Mouse (Mus musculus): ENCODE results near the gene Cpne7.
"Not testable (repeated sequence)": the region's sequence is repeated elsewhere in the genome, so short reads cannot be mapped to it uniquely, and the experiment has no call there.

Cpne7 gene

GRCm38 (mm10) chr8:123117127-123117731 is at the start of gene Cpne7:
TSS of gene Cpne7 (plus strand) at chr8:123117374.
- DNase-seq: peak; percentile 51

GRCm38 (mm10) chr8:123071176-123071575 is 46.0 kb upstream of the Cpne7 start:
- no peak for DNase-seq

DNA sequence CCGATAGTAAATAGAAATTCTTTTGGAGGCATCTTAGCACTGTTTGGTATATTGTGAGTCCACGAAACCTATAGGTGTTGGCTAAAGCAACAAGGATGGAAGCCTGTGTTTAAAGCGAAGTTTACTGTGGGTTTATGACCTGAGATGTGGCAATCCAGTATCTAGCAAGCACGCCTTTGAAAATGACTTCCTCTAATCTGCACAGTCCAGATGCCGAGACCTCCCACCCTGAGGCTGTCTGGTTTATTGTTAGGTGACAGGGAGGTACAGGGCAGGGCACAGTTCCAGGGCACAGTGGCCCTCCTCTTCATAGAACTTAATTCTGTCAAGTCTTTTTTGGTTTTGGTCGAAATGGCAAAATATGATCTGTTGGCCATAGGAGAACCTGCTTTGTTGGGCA is 40.0 kb upstream of the Cpne7 start:
- DNase-seq: no peak

DNA sequence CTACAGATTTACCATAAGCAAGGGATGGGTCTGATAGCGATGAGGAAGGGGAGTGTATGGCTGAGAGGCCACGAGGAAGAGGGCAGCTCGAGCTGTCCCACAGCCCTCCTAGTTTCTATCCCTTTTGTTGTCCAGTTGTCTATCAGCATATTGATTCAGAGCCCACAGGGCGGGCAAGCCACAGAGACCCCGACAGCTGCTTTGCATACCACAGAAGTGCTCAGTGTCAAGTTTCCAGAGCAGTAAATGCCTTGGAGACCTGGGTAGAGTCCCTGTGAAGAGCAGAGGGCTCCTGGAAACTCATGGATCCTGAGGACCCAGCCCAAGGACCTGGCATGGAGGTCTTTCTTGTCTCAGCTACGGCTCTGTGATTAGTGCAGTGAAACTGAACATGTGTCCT is 34.2 kb upstream of the Cpne7 start:
- DNase-seq: no peak

DNA sequence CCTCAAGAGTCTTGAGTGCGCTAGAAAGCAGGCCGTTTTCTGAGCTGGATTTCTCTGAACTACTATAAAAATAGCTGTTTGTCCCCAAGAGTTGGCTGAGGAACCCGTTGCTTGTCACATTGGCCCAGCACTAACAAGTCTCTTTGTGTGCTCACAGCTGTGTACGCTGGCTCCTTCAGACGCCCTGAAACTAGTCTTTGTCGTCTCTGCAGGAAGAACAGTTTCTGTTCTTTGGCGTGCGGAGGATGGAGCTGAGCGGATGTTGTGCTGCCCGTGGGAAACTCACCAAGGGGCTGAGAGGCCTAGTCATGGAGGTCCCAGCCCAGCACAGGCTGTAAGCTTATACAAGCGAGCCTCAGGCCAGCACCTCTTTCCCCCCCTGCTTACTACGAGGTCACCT is 33.6 kb upstream of the Cpne7 start:
- DNase-seq: no peak

DNA sequence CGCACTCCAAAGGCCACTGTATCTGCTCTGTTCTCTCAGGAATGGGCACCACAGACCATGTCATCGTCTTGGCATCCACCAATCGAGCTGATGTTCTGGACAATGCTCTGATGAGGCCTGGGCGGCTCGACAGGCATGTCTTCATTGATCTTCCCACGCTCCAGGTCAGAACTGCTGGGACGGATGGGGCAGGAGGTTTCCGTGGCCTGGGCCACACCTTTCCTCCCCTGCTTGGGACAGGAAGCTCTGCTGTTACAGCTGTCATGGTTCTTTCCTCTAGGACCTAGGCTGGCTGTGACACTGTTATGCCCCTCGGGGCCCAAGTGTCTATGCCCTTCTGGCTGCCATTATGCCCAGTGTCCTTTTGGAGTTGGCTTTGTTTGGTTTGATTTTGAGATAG is 29.9 kb upstream of the Cpne7 start:
- DNase-seq: no peak

- no peak for DNase-seq
Observed at GRCm38 (mm10) chr8:123097216-123097615, 20.0 kb upstream of the Cpne7 start.

DNA sequence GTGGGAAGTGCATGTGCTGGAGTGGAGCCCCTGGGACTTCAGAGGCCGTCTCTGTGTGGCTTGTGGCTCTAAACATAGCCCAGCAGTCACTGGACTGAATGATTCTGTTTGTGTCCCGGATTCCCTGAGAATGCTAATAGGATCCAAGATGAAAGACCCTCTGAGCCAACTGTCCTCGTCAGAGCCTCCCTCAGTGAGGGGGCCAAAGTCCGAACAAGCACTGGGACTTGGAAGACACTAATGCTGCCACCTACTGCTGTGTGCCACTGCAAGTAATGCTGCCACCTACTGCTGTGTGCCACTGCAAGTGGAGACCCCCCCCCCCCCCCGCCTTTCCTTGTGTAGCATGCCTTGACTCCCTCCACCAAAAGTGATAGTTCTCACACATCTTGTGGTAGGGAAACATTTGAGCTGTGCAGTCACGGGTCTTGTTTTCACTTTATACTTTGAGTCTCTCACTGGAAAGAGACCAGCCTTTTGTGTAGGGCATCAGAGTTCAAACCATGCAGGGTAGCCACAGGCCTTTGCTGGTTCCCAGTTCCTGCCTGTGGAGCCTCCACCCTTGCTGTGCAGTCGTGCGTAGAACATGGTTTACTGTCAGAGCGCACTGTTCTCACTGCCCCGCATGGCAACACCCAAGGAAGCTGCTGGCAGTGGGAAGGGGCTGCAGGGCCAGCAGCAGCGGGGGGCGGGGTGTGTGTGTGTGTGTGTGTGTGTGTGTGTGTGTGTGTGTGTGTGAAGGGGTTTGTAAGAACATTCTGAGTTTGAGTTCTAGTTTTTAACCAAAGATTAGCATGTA is 19.2 kb upstream of the Cpne7 start:
- DNase-seq: no peak

DNA sequence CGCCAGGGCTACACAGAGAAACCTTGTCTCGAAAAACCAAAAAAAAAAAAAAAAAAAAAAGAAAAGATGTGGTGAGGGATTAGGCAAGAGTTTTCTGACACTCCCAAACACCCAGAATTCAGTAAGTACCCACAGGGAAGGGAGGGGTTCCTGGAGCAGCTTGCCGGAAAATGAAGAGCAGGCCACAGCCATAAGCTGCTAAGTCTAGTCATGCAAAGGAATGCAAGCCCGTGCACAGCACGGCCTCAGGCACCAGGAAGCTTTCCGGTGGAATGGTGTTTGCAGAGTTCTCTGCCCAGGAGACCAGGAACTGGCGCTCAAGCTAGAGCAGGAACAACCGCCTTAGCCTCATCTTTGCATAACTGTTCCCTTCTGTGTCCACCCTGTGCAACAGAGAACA is 16.9 kb upstream of the Cpne7 start:
- DNase-seq: no peak

GRCm38 (mm10) chr8:123101244-123101643 is 15.9 kb upstream of the Cpne7 start:
- DNase-seq: no peak

GRCm38 (mm10) chr8:123101735-123102685 is 15.2 kb upstream of the Cpne7 start, which contains the start of gene Rpl13:
TSS of gene Rpl13 (plus strand) at chr8:123102350.
- DNase-seq: peak; percentile 97

- DNase-seq: not testable (repeated sequence)
Observed at GRCm38 (mm10) chr8:123102855-123103254, 14.3 kb upstream of the Cpne7 start.

DNA sequence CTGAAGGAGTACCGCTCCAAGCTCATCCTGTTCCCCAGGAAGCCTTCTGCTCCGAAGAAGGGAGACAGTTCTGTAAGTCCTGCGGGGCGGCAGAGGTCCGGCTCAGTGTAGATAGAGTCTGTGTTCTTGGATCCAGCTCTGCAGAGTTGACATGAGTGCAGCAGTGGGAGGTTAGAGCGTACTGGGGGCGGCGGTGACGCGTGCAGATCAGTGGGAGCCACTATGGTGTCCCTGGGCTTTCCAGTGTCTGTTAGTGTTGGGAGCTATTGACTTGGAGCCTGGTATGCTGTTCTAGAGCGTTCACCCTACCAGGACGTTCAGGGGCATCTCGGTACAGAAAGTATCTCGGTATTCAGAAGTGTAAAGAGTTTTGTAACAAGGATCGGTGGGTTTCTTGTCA is 13.9 kb upstream of the Cpne7 start:
- no peak for DNase-seq

GRCm38 (mm10) chr8:123104046-123104767 is 13.0 kb upstream of the Cpne7 start:
- DNase-seq: no peak

DNA sequence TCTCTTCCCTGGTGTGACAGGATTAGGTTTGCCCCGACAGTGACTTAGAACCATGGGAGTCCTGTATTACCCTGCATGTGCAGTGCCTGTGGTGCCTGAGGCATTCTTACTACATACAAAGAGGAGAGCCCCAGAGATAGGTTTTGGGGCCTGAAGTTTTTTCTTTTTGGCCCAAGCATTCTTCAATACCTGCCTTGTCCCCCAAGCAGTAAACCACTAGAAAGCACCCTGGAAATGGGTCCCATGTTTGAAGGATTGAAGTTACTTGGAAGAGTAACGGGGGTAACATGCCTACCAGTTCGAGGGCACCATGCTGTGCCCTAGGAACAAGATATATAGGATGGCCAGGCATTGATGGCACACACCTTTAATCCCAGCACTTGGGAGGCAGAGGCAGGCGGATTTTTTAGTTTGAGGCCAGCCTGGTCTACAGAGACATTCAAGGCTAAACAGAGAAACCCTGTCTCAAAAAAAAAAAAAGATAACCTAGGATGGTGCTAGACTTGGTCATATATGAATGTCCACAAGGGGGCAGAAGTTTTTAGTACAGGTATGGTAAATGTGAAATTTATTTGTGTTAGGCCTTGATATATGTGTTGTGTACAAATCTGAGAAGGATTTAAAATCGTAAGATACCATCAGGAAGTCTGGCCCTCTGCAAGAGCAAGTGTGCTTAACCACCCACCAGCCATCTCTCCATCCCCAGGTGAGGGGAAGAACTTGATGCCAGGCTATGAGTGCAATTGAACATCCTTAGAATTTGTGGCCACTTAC is 11.4 kb upstream of the Cpne7 start:
- peak; percentile 63 for DNase-seq

DNA sequence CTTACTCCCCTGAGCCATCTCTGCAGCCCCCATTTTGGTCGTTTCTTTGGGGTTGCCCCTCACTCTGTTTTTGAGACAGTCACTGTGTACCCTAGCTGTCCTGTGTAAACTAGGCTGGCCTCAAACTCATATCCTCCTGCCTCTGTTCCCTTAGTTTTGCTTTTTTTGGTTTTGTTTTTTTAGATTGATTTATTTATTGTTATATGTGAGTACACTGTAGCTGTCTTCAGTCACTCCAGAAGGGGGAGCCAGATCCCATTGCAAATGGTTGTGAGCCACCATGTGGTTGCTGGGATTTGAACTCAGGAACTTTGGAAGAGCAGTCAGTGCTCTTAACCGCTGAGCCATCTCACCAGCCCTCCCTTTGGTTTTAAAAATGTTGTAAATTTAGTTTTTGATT is 10.6 kb upstream of the Cpne7 start:
- peak; percentile 44 for DNase-seq

DNA sequence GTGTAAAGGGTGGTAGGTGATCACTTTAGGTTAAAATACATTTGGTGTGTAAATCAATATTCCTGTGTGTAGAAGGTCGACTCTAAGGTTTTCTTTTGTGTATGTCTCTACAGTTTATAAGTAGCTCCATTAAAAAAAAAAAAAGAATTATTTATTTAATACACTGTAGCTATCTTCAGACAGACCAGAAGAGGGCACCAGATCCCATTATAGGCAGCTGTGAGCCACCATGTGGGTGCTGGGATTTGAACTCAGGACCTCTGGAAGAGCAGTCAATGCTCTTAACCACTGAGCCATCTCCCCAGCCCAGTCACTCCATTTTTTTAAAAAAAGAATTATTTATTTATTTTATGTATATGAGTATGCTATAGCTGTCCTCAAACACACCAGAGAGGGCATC is 9.2 kb upstream of the Cpne7 start:
- no peak for DNase-seq

- DNase-seq: no peak
Observed at GRCm38 (mm10) chr8:123108953-123109352, 8.2 kb upstream of the Cpne7 start.

DNA sequence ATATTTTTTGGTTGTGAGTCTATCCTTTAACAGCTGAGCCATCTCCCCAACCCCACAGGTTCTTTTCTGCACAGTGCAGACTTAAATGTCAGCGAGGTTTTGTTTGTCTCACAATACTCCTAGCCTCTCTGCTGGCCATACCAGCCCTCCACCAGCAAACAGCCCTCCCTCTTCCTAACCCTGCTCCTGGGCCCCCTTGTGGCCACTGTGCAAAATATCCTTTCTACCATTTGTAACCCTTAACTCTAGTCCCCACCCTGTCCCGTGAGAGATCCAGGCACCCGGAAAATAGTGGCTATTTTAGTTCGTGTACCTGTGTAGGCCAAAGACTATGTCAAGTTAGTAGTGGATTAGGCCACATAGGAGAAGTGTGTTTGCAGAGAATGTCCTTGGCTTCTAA is 6.5 kb upstream of the Cpne7 start:
- DNase-seq: peak; percentile 80

- DNase-seq: no peak
Observed at GRCm38 (mm10) chr8:123112892-123113291, 4.3 kb upstream of the Cpne7 start.

DNA sequence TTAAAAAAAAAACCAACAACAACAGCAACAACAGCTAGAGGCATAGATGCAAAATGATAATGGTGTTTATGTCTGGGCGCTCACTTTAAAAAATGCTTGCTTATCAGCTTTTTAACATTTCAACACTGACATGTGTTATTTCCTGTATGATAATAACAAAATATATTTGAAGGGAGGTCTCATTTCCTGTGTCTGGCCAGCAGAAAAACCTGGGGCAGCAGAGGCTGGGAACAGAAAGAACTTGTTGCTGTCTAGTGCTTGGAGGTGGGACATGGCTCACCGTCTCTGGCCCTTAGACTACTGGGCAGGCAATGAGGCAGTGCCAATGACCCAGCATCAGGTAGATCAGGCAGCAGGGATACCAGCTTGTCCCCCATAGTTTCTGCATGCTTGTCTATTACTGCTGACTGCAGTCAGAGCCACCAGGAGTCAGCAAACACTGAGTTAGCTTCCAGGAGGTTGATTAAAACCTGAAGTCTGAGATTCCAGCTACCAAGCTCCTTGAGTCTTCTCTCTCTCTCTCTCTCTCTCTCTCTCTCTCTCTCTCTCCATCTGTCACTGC is 3.2 kb upstream of the Cpne7 start:
- no peak for DNase-seq

- no peak for DNase-seq
Observed at GRCm38 (mm10) chr8:123114644-123115043, 2.5 kb upstream of the Cpne7 start.

Data from retina, postnatal 1 day (tissue).